20 mouse cellular contexts compared by ENCODE assay signal in the genomic region with DNA sequence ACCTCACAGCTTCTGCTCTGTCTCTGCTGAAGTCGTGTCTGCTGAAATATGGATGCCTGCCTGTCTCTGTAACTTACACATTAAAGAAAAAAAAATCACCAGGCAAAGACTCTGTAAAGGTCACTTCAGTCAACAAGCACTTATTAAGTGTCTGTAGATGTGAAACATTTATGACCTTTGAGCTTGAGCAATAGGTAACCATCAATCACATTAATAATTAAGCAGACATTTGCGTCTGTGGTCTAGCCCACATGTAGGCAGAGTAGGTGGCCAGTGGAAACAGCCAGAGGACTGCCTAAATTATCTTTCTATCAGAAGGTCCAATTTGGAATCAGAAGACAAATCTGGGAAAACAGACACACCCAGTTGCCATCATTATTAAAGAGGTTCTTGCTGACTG. TPM values are rescaled to one million over a fixed set of nuclear protein-coding genes. Genes with fewer than 3 reads are reported as not detected.
"Had no signal": no experiment of that assay in that cellular context is flagged by ENCODE, and none has a peak within 500 bp of the region (broad histone marks: within the 10 kb centered on the region; RNA-seq: fewer than 3 reads in every experiment).

No protein-coding gene starts in this region.

- H3K4me3 ChIP-seq: limb, embryonic 12.5 days; limb, embryonic 15.5 days; liver, embryonic 15.5 days; midbrain, embryonic 12.5 days; midbrain, embryonic 15.5 days; neural tube, embryonic 12.5 days; neural tube, embryonic 15.5 days; stomach, embryonic 15.5 days had no signal

- H3K27me3 ChIP-seq: limb, embryonic 12.5 days; limb, embryonic 15.5 days; liver, embryonic 15.5 days; midbrain, embryonic 12.5 days; midbrain, embryonic 15.5 days; neural tube, embryonic 12.5 days; neural tube, embryonic 15.5 days; stomach, embryonic 15.5 days had no signal

- H3K27ac ChIP-seq: limb, embryonic 12.5 days; limb, embryonic 15.5 days; liver, embryonic 15.5 days; macrophage; midbrain, embryonic 12.5 days; midbrain, embryonic 15.5 days; neural tube, embryonic 12.5 days; neural tube, embryonic 15.5 days; stomach, embryonic 15.5 days had no signal

- ATAC-seq: lung, postnatal 0 days; midbrain, embryonic 15.5 days had no signal

- H3K4me1 ChIP-seq: limb, embryonic 12.5 days; limb, embryonic 15.5 days; liver, embryonic 15.5 days; midbrain, embryonic 12.5 days; midbrain, embryonic 15.5 days; neural tube, embryonic 12.5 days; neural tube, embryonic 15.5 days; stomach, embryonic 15.5 days had no signal

- H3K9ac ChIP-seq: limb, embryonic 12.5 days; limb, embryonic 15.5 days; liver, embryonic 15.5 days; lung, embryonic 14.5 days; midbrain, embryonic 12.5 days; midbrain, embryonic 15.5 days; neural tube, embryonic 12.5 days; neural tube, embryonic 15.5 days; stomach, embryonic 15.5 days had no signal

- H3K4me2 ChIP-seq: limb, embryonic 12.5 days; limb, embryonic 15.5 days; liver, embryonic 15.5 days; lung, embryonic 14.5 days; midbrain, embryonic 12.5 days; midbrain, embryonic 15.5 days; neural tube, embryonic 12.5 days; neural tube, embryonic 15.5 days; stomach, embryonic 15.5 days had no signal

- DNase-seq: kidney, adult 11 months; kidney, postnatal 10 days; left cerebral cortex, postnatal 4 days; lung, embryonic 14.5 days; right cerebral cortex, adult 18-20 months; right cerebral cortex, postnatal 14 days; right cerebral cortex, postnatal 4 days; spleen, adult 18-20 months; thymus, postnatal 36 days had no signal

- H3K36me3 ChIP-seq: limb, embryonic 12.5 days; limb, embryonic 15.5 days; liver, embryonic 15.5 days; midbrain, embryonic 12.5 days; midbrain, embryonic 15.5 days; neural tube, embryonic 12.5 days; neural tube, embryonic 15.5 days; stomach, embryonic 15.5 days had no signal

- H3K9me3 ChIP-seq: limb, embryonic 12.5 days; limb, embryonic 15.5 days; liver, embryonic 15.5 days; midbrain, embryonic 12.5 days; midbrain, embryonic 15.5 days; neural tube, embryonic 12.5 days; neural tube, embryonic 15.5 days; stomach, embryonic 15.5 days had no signal

RNA-seq across cellular contexts. Expression of gene Dapl1, which starts 32.8 kb away (rescaled TPM):
- total RNA-seq: layer of hippocampus, postnatal 14 days had no signal
- polyA plus RNA-seq: liver, embryonic 15.5 days; macrophage; neural tube, embryonic 12.5 days had no signal
